Mouse (Mus musculus) forelimb bud, embryonic 11.5 days (tissue): ENCODE data around the gene Ccr10.

Source experiments
- DNase-seq: peaks from one replicate; pipeline ENCODE4 v3.0.0-alpha.2; 2012; ENCODE audit warnings: low read depth, low spot score

Gene Ccr10

DNA sequence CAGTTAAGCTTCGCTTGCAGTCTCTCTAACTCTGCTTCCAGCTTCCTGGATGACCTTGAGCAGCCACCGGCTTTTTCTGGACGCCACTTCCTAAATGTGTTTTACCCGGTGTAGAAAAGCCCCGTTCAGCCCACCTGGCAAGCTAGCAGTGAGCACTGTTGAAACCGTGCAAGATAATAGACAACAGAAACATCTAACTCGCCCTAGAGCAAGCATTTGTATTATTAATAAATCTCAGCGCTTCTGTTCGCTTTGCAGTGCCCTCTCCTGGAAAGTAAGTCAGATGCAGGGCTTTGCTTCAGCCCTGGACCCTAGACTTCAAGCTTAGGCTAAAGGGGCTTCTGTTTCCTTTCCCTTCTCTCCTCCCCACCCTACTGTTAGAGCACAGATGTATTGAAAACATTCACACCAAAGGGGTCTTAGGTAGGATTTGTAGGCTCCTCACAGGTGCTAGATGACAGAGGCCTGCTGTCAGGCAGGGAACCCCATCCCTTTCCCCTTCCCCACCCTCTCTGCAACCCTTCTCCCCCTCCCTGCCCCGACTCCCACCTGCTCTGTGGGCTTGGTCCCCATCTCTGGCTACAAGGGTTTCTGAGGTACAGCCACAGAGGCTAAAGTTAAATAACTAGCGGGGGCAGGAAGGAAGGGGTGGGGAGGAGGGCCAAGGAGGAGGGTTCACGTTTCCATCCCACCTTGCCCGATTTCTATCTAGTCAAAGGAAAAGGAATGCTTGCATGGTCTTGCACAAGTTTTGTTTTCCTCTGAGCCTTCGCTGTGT is at the start of gene Ccr10:
Ccr10 (minus strand) TSS at position 593 of the 778 bp plus-strand sequence.
- DNase-seq: no peak

DNA sequence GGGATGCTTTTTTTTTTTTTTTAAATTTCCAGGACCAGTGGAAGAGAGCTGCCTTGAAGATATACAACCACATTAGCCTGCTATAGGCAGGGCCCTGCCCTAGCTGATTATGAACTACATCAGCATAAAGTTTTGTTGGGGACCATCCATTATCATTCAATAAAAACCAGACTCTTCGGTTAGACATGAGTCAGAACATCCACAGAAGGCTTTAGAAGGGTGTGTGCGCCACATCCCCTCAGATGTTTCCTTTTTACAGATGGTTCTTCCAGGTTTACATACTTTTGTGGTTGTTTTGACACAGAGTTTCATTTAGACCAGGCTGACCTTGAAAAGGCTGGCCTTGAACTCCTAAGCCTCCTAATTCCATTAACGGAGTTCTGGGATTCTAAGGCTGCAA is 49.1 kb upstream of the Ccr10 start:
- no peak for DNase-seq

DNA sequence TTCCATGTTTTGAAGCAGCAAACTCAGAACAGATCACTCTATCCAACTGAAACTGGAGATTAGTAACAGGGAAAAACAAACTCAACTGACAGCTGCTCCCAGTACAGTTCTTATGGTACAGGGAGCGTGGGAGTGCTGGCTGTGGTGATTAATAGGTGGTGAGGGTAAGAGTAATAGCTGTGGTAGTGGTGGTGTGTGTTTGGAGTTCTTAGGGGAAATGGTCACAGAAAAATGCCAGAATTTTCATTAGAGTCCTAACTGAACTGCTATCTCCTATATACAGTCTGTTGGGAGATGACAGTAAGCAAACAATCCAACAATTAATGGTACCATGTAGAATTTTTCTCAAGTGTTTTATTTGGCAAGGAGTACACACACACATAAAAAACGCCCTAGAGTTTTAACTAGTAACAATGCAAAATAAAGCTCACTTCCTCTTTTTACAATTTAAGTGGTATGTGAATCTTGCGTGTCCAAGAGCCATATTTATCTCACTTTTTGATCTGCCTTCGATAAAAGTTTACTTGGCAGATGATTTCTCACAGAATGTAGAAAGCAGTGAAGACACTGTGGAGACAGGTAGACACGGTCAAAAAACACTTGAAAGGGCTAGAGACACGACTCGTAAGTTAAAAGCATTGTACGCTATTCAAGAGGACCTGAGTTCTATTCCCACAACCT is 46.2 kb upstream of the Ccr10 start:
- DNase-seq: no peak

DNA sequence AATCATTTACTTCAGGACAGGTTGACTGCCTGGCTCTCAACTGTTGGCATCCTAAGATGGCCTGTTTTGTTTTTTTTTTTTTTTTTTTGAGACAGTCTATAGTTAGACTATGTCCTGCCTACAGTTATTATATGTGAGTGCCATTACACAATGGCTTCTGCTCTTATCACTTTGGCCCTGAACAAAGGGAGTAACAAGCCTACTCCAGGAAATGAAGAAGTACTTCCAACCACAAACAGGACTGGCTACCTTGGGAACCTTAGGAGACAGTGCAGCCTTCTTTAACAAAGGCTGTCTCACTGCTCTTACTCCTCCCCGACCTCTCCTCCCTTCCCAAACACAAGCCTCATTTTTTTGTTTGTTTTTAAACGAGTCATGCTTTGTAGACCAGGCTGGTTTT is 45.6 kb upstream of the Ccr10 start:
- DNase-seq: no peak

DNA sequence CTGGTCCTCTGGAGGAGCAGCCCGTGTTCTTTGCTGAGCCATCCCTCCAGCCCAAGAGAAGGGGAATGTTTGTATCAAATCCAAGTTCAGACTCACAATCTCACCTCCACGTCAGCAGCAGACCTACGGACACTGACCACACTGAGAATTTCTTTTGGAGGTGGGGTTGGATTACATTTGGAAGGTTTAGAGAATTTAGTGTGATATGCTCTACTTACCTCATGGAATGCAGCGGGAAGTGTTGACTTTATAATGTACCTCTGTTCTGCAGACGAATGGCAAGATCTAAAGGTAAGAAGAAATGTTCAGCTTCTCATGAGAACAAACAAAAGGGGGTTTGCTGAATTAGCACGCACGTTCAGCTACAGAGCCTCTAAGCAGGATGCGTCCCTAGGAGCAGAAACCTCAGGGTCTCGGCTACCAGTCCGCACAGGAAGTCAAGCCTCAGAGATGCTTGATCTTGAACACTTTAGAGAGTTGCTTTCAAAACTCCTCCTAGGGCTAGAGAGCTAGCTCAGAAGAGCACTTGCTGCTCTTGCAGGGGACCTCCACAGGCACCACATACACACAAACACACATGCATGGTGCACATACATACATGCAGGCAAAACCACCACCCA is 43.3 kb upstream of the Ccr10 start:
- no peak for DNase-seq

DNA sequence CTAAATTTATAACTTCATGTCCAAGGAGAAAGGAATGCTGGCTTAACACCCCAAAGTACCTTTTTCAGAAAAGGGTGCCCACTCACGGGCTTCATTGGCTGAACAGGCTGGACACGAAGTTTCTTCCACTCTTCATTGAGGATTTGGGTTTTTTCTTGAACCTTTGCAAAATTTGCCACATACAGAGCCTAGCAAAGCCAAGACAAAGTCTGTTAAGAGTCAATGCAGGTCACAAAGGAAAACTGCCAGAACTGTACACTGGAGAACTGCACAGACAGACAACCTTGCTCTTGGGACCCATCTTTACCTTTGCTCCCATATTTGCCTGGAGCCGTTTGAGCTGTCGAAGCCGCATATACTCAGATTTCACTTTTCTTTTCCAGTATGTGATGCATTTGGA is 41.7 kb upstream of the Ccr10 start:
- no peak for DNase-seq

DNA sequence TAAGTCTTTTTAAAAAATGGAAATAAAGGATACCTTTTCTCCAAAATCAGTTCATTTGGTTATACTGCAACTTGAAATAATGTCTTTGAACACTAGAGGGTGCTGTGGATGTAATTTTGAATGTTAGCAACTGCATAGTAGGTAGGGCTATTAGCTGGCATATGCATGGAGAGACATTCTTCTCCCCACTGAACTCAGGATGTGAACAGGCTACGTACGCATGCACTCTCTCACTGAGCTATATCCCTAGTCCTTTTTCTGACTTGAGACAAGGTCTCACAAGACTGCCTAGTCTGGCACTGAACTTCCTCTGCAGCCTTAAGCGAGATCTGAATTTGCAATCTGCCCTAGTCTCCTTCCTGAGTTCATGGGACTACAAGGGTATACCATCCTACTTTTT is 36.7 kb upstream of the Ccr10 start:
- DNase-seq: peak; percentile 87

DNA sequence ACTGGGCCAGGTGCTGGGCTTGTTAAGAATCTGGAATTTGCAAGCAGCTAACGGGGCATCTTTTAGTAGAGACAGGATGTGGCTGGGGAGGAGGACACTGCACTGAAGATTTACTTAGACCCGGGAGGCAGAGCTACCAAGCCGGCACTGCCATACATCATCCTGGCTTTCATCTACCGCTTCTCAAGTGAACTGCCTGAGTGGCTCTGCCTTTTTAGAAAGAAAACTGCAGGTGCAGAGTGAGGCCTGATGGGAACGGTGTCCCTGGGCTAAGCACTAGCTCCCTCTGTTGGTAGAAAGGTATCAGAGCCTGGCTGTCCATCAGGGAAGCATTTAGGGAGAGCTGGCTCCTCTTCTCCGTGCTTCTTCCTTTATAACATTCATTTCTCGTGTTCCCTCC is 25.7 kb upstream of the Ccr10 start:
- DNase-seq: peak; percentile 52

DNA sequence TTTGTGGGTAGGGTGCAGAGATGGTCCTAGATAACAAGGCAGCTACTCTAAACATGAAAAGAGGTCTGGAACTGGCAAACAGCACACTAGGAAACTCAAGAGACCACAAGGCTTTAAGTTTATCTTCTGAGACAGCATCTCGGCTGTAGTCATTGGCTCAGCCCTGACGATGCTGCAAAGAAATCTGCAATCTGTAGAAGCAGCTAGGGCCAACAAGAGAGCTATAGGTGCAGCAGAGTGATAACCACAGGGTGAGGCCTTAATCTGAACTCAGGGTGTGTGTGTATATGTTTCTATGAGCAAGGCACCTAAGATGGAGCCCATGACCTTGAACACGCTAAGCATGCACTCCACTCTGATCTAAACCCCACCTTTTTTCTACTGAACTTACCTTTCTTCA is 24.3 kb upstream of the Ccr10 start:
- no peak for DNase-seq

DNA sequence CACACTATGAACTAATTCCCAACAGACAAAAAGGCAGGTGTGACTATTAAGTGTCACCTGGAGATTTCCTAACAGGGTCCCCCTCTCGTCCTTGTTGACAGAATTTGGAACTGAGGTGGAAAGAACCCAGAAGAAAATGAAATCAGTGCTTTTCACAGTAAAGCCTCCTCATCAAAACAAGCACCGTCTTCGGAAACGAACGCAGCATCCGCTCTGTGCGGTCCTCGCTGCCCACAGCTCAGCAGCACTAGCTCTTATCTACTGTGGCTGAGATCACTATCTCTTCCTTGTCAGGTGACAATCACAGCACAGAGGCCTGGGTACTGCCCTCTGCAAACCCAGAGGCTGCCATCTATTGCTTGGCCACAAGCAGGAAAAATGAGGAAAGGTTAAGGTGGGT is 20.9 kb upstream of the Ccr10 start:
- no peak for DNase-seq

DNA sequence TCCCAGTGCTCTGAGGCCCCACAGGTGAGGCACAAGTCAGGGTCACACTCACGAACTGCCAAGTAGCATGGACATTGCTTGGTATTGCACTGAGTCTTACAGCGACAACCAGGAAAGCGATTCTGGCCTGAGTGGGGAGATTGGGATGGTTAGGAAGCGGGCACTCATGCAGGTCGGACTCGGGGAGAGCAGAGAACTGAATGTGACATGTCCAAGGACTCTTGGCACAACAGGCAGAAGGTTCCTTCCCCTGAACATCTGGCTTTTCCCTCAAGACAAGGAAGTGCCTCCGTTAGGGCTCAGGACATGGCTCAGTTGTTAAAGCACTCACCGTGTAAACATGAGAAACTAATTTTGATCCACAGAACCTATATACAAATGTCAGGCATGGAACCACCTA is 20.3 kb upstream of the Ccr10 start:
- no peak for DNase-seq

DNA sequence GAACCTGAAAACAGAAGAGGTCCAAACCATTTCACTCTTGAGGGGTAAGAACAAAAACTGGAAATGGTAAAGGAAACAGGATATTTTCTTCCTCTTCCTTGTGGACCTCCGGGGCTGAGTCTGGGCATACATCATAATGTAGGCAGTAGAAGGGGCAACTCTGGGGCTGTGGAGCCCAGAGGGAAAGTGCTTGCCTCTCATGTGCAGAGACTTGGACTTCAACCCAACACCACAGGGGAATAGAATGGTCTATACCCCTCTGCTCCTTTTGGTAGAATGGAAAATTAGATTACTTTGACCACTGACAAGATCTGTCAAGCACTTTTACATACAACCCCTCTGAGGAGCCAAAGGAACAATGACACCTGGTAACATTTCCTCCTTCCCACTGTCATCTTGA is 19.9 kb upstream of the Ccr10 start:
- DNase-seq: no peak

DNA sequence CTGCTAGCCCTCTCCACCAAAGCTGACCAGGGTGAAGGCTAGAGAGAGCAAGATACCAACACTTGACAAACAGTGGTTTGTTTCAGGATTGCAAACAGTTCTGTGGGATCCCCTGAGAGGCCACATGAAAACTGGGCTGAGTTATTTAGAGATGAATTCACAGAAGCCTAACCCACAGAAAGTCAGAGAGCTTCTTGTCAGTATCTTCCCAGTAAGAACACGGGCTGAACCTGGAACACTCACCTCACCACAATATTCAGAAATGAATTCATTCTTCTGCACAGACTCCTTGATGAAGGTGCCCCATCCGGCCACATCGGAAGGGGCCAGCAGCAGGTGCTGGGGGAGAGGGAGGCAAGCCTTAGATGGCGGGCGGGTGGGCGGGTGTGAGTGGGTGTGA is 19.4 kb upstream of the Ccr10 start:
- no peak for DNase-seq

DNA sequence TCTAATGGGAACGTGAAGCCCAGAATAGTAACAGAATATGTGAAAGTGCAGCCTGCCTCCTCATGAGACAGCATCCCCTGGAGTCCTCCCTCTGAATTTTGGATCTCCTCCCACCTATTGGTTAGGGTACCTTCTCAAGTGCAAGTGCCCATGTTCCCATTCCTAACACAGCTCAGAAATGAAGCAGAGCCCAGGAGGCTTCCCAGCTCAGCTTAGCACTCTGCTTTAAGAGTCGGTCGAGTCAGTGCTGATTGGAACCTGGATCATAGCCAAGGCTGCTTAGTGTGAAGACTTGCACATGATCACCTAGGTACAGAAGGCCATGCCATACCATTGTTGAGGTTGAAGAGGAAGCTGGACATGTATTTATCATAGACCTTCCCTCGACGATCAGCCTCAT is 18.9 kb upstream of the Ccr10 start:
- DNase-seq: no peak

DNA sequence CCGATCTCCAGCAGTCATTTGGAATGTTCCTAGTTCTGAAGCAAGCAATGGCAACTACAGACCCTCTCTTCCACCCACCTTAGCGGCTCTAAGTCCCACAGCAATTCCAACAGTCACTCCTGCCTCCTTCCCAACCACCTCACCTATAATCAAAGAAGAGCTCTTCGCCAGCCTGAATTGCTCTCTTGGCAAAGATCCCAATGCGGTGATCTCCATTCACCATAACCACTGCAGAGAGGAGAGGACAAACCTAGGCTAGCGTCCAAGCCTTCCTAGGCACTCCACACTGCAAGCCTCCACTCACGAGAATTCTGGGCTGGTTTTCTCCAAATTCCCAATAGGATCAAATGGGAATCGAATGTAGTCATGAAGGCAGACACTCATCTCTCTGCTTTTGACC is 17.8 kb upstream of the Ccr10 start:
- DNase-seq: no peak

DNA sequence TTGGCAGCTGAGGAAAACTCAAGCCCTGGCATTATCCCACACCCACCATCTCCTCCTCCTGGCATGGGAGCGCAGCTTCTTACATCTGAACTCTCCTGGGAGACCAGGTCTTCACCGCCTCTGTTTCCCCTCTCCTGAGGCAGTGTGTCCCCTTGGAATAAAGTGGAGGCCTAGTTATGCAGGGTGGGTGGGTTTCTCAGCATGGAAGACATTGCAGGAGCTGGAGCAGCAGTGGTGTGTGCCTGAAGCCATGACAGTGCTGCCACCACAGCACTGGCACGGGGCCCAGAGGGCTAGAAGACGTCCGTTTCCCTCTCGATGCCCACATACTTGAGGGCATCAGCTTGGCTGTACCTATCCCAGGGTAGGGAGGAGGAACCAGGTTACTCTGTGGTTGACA is 17.4 kb upstream of the Ccr10 start:
- no peak for DNase-seq

DNA sequence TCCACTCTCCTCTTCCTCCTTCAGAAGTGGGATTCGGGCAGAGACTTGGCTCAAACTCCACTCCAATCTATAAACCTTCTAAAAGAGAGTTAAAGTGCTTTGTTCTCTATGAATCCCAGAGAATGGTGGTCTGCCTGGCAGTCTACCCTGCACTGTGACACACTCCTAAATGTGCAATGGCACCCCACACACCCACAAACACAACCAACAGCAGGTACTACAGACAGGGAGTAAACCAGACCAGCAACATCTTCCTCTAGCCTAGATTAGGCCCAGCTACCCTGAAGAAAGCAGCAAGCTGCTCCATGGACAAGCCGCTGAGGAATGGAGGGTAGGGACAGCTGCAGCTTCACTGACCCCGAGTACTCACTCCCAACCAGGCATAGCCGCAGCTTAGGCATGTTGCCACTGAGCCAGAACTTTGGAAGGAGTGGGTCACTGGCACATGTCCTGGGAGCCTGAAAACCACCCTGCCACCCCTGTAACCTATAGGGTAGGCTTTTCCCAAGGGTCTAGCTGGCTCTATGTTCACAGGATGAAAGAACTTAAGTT is 16.8 kb upstream of the Ccr10 start:
- DNase-seq: no peak

DNA sequence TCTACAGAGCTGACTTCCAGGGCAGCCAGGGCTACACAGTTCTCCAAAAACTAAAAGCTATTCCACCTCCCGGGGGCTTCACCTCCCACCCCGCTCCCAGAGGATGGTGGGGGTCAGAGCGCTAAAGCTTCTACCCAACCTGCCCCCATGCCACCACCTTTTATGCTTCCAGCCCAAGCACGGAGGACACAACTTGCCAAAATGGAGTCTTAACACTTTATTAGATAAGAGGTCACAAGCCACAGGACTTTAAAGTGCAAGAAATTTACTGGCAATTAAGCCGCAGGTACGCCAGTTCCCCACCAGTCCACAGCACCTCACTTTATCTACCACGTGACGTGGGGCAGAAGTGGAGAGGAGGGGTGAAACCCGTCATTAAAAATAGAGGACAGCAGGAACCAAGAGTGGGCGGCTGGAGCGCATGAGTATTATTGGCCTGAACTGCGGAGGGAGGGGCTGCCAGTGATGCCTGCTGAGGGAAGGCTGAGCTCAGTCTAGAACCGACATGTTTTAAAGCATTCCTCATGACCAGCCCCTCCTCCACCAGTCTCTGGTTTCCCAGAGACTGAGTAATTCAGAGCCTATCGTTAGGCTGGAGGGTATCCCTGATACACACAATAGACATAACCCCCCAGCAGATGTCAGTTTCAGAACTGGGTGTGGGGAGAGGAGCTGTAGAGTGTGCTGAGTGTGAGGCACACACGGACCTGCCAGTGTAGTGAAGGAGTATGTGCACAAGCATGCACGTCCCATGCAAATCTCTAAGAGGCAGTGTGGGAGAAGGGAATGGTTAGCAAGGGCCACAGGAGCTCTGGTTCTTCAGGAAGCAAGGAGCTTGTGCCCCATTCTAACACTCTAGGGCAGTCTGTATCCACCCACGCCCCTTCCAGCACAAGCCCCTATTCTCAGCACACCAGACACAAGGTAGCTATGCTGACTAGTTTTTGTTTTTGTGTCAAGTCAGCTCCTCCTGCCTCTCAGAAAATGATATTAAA is 16.0 kb upstream of the Ccr10 start:
- no peak for DNase-seq

DNA sequence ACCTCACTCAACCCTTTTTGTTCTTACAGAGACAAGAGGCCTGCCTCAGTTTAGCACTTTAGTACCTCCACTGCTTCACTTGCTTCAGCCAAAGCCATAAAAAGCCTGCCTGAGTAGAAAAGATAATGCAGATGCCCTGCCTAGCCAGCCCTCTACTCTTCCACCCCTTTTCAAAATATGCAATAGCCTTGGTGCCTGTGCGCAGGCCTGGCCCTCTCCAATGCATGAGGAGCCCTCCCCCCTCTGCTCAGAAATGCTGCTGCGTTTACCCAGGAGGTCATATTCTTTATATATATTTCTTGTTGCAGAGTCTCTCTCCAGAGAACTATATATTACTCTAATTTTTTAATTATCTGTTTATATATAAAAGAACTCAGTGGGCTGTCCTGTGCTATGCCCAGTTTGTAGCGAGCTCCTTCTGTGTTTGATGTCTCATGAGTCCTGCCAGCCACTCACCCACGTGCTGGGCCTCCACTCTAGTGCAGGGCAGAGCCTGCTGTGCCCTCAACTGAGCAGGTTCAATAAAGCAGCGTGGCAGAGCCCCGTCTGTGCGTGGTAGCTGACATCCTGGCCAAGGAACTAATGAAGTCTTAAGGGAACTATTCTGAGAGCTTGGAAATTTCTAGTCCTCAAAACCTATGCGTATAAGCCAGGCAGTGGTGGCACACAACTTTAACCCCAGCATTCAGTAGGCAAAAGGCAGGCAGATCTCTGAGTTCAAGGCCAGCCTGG is 15.1 kb upstream of the Ccr10 start:
- DNase-seq: no peak

DNA sequence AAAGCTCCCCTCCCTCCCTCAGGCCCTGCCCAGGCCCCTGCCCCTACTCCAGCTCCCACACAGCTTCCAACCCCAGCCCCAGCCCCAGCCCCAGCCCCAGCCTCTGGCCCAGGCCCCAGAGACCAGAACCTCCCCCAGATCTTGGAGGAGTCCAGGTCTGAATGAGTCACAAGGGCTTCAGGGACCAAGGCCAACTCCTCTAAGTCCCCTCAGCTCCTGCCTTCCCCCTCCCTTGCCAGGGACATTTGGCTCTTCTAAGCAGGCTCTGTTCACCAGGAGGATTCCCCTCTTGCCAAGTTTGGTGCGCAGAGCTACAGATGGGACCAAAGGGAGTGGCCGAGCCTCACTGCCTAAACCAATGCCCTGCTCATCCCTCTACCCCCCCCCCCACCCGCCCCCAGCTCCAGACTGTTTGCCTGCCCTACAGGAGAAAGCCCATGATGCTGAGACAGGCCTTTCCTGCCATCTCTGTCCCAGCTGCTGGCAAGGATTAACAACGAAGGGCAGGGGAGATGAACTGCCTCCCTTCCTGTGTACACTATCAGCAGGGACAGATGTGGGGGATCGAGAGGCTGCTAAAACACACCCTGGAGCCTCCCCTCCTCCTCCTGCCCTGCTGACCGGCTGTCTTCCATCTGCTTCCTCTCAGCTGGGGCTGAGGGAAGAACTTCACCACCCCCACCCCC is 14.4 kb upstream of the Ccr10 start:
- DNase-seq: no peak
